Mouse (Mus musculus) CH12.LX (cell line): Measurements from ENCODE around the gene Pdzd2. TPM values are rescaled to one million over a fixed set of nuclear protein-coding genes. Genes with fewer than 3 reads are reported as not detected.

ENCODE experiments used
- DNase-seq: peaks from one replicate; pipeline ENCODE4 v3.0.0-alpha.2; 2013; ENCODE audit errors: extremely low read depth
- H3K27ac ChIP-seq: 2 replicates; pipeline ENCODE4 v1.5.1; 2012; ENCODE audit warnings: low read depth, mild to moderate bottlenecking, control low read depth, moderate library complexity; ENCODE audit not compliant: insufficient read depth
- H3K27me3 ChIP-seq: replicated peaks from 2 replicates; pipeline ENCODE3; 2012; ENCODE audit warnings: inconsistent platforms
- H3K36me3 ChIP-seq, 2 experiments: replicated peaks in 1 of 2; 2 replicates each; pipeline versions ENCODE3 to v1.6.1; 2012; ENCODE audit warnings: inconsistent platforms in 1 of 2, low read length in 1 of 2, mild to moderate bottlenecking in 1 of 2, mixed read lengths in 1 of 2, moderate library complexity in 1 of 2; ENCODE audit not compliant: control insufficient read depth in 1 of 2, insufficient read depth in 1 of 2
- H3K4me1 ChIP-seq, 2 experiments: 2 replicates each; pipeline ENCODE4 v1.6.1; 2012; ENCODE audit warnings: inconsistent platforms in 1 of 2, moderate library complexity in 1 of 2; ENCODE audit not compliant: insufficient read depth in 2 of 2, control insufficient read depth in 1 of 2
- H3K4me2 ChIP-seq: 2 replicates; pipeline ENCODE4 v1.6.1; 2012; ENCODE audit warnings: low read depth, mild to moderate bottlenecking, control low read depth; ENCODE audit not compliant: poor library complexity, insufficient read depth, severe bottlenecking
- H3K4me3 ChIP-seq, 3 experiments: fragments of 150-350 bp in 1 of 3; sonication (generic) in 1 of 3; replicated peaks in 1 of 3; 2 replicates each; pipeline versions ENCODE3 to v1.5.1; 2011 to 2012; ENCODE audit warnings: low read depth in 2 of 3, low read length in 2 of 3, mild to moderate bottlenecking in 2 of 3, moderate library complexity in 2 of 3, control low read depth in 1 of 3, improper control_type of control experiment in 1 of 3, inconsistent platforms in 1 of 3, mixed read lengths in 1 of 3; ENCODE audit not compliant: poor library complexity in 1 of 3
- H3K79me2 ChIP-seq: replicated peaks from 2 replicates; pipeline ENCODE4 v1.6.1; 2012; ENCODE audit warnings: mild to moderate bottlenecking, moderate library complexity; ENCODE audit not compliant: control insufficient read depth, poor library complexity, insufficient read depth, severe bottlenecking; ENCODE audit errors: extremely low read depth
- H3K9ac ChIP-seq: 2 replicates; pipeline ENCODE4 v1.6.1; 2012; ENCODE audit warnings: low read depth, mild to moderate bottlenecking, control low read depth, moderate library complexity; ENCODE audit not compliant: insufficient read depth
- H3K9me3 ChIP-seq: replicated peaks from 2 replicates; pipeline ENCODE3; 2012; ENCODE audit warnings: low read length, inconsistent platforms, mixed read lengths
- BHLHE40 ChIP-seq: IDR thresholded peaks from 2 replicates; pipeline ENCODE4 v1.6.1; 2011; ENCODE audit warnings: mild to moderate bottlenecking, low read depth, low read length, improper control_type of control experiment
- CHD2 ChIP-seq: IDR thresholded peaks from 2 replicates; pipeline ENCODE4 v1.6.1; 2011; ENCODE audit warnings: low read length, improper control_type of control experiment
- ELF1 ChIP-seq: IDR thresholded peaks from 2 replicates; pipeline ENCODE4 v1.6.1; 2014; ENCODE audit warnings: low read depth, mild to moderate bottlenecking, inconsistent platforms, low read length, improper control_type of control experiment
- EP300 ChIP-seq: IDR thresholded peaks from 2 replicates; pipeline ENCODE4 v1.6.1; 2011; ENCODE audit warnings: low read length, improper control_type of control experiment
- ETS1 ChIP-seq: conservative IDR thresholded peaks from 2 replicates; pipeline ENCODE4 v1.6.1; 2012; ENCODE audit warnings: low read depth, mild to moderate bottlenecking, inconsistent platforms, low read length, improper control_type of control experiment, moderate library complexity
- HCFC1 ChIP-seq: IDR thresholded peaks from 2 replicates; pipeline ENCODE4 v1.6.1; 2012; ENCODE audit warnings: low read depth, mild to moderate bottlenecking, inconsistent platforms, low read length, improper control_type of control experiment
- JUND ChIP-seq: conservative IDR thresholded peaks from 2 replicates; pipeline ENCODE4 v1.6.1; 2011; ENCODE audit warnings: low read depth, low read length, improper control_type of control experiment
- KAT2A ChIP-seq: IDR thresholded peaks from 2 replicates; pipeline ENCODE4 v1.6.1; 2012; ENCODE audit warnings: low read length, improper control_type of control experiment, inconsistent platforms; ENCODE audit not compliant: insufficient replicate concordance
- MAX ChIP-seq: IDR thresholded peaks from 2 replicates; pipeline ENCODE4 v1.6.1; 2011; ENCODE audit warnings: low read length, improper control_type of control experiment
- MAZ ChIP-seq: IDR thresholded peaks from 2 replicates; pipeline ENCODE4 v1.6.1; 2012; ENCODE audit warnings: low read depth, mild to moderate bottlenecking, inconsistent platforms, low read length, improper control_type of control experiment, moderate library complexity
- MEF2A ChIP-seq: IDR thresholded peaks from 2 replicates; pipeline ENCODE4 v1.6.1; 2014; ENCODE audit warnings: low read depth, mild to moderate bottlenecking, inconsistent platforms, low read length, improper control_type of control experiment, borderline replicate concordance
- MYC ChIP-seq: IDR thresholded peaks from 2 replicates; pipeline ENCODE4 v1.6.1; 2011; ENCODE audit warnings: low read depth, mild to moderate bottlenecking, improper control_type of control experiment, low read length
- NELFE ChIP-seq: IDR thresholded peaks from 2 replicates; pipeline ENCODE4 v1.6.1; 2011; ENCODE audit warnings: low read depth, low read length, improper control_type of control experiment
- NRF1 ChIP-seq: IDR thresholded peaks from 2 replicates; pipeline ENCODE4 v1.6.1; 2014; ENCODE audit warnings: low read depth, mild to moderate bottlenecking, inconsistent platforms, low read length, improper control_type of control experiment, moderate library complexity
- PAX5 ChIP-seq: IDR thresholded peaks from 2 replicates; pipeline ENCODE4 v1.6.1; 2012; ENCODE audit warnings: low read length, inconsistent platforms, mixed read lengths
- POLR2A ChIP-seq: IDR thresholded peaks from 2 replicates; pipeline ENCODE4 v1.6.1; 2011; ENCODE audit warnings: low read depth, mild to moderate bottlenecking, improper control_type of control experiment, low read length
- POLR2AphosphoS2 ChIP-seq: IDR thresholded peaks from 2 replicates; pipeline ENCODE4 v1.6.1; 2011; ENCODE audit warnings: low read depth, low read length, improper control_type of control experiment
- RAD21 ChIP-seq: IDR thresholded peaks from 2 replicates; pipeline ENCODE4 v1.6.1; 2011; ENCODE audit warnings: low read depth, mild to moderate bottlenecking, low read length, improper control_type of control experiment, moderate library complexity
- RCOR1 ChIP-seq: conservative IDR thresholded peaks from 2 replicates; pipeline ENCODE4 v1.6.1; 2012; ENCODE audit warnings: low read depth, mild to moderate bottlenecking, inconsistent platforms, low read length, improper control_type of control experiment
- SIN3A ChIP-seq: IDR thresholded peaks from 2 replicates; pipeline ENCODE4 v1.6.1; 2012; ENCODE audit warnings: low read length, improper control_type of control experiment, inconsistent platforms
- SMC3 ChIP-seq: IDR thresholded peaks from 2 replicates; pipeline ENCODE4 v1.6.1; 2011; ENCODE audit warnings: low read depth, low read length, improper control_type of control experiment
- TBP ChIP-seq: conservative IDR thresholded peaks from 2 replicates; pipeline ENCODE4 v1.6.1; 2011; ENCODE audit warnings: low read depth, low read length, improper control_type of control experiment
- TCF12 ChIP-seq: IDR thresholded peaks from 2 replicates; pipeline ENCODE4 v1.6.1; 2014; ENCODE audit warnings: low read depth, mild to moderate bottlenecking, inconsistent platforms, low read length, improper control_type of control experiment
- UBTF ChIP-seq: IDR thresholded peaks from 2 replicates; pipeline ENCODE4 v1.6.1; 2012; ENCODE audit warnings: low read depth, mild to moderate bottlenecking, inconsistent platforms, low read length, improper control_type of control experiment, moderate library complexity
- ZC3H11A ChIP-seq: IDR thresholded peaks from 2 replicates; pipeline ENCODE4 v1.6.1; 2012; ENCODE audit warnings: low read depth, mild to moderate bottlenecking, inconsistent platforms, low read length, improper control_type of control experiment
- ZKSCAN1 ChIP-seq: IDR thresholded peaks from 2 replicates; pipeline ENCODE4 v1.6.1; 2012; ENCODE audit warnings: low read depth, inconsistent platforms, low read length, improper control_type of control experiment, borderline replicate concordance
- ZMIZ1 ChIP-seq: IDR thresholded peaks from 2 replicates; pipeline ENCODE4 v1.6.1; 2012; ENCODE audit warnings: low read depth, mild to moderate bottlenecking, inconsistent platforms, low read length, improper control_type of control experiment
- dilution Hi-C: fragments of 300-500 bp; cut with MboI; formaldehyde crosslinking; loops from 2 replicates; pipeline ENCODE4 v1.14.3; 2020; ENCODE audit warnings: low sequenced_read_pairs; ENCODE audit not compliant: extremely low pct_unique_long_range_greater_than_20kb, extremely low pct_ligation_motif_present
- in situ Hi-C: fragments of 300-500 bp; cut with MboI; formaldehyde crosslinking; loops from 3 replicates; pipeline ENCODE4 v1.14.3; 2019; ENCODE audit warnings: low sequenced_read_pairs, low pct_ligation_motif_present, low pct_unique_long_range_greater_than_20kb, mixed read lengths
- polyA plus RNA-seq: library from polyadenylated mRNA; unstranded; fragments of >175 nt; gene quantifications from 2 replicates; pipeline ENCODE4 v1.2.1, GENCODE M21; 2012; ENCODE audit warnings: low read depth; ENCODE audit not compliant: insufficient read length
- total RNA-seq, 2 experiments: library from RNA; depleted of rRNA; stranded (reverse); fragments of 300-350 nt in 1 of 2; fragments of >200 nt in 1 of 2; gene quantifications; 2 replicates each; pipeline ENCODE4 v1.2.3; 2012 to 2014

The Pdzd2 gene
- total and polyA plus RNA-seq, 3 experiments: 0.04 to 0.24 (median 0.17) TPM

- TF ChIP-seq ZMIZ1: no peak
- TF ChIP-seq MEF2A: no peak
- TF ChIP-seq MAZ: no peak
- no peak for TF ChIP-seq KAT2A
- TF ChIP-seq ZC3H11A: no peak
- TF ChIP-seq ZKSCAN1: no peak
- no peak for TF ChIP-seq MYC
- TF ChIP-seq NRF1: no peak
- TF ChIP-seq UBTF: no peak
- TF ChIP-seq EP300: no peak
- no peak for TF ChIP-seq ELF1
- TF ChIP-seq RCOR1: no peak
- TF ChIP-seq JUND: no peak
- TF ChIP-seq PAX5: no peak
- TF ChIP-seq HCFC1: no peak
- no peak for TF ChIP-seq MAX
- no peak for TF ChIP-seq TBP
- TF ChIP-seq TCF12: no peak
- TF ChIP-seq, all 38 proteins: peak for 0
- H3K4me1 ChIP-seq: peaks cover 5 to 11% of the 10 kb centered on the region in 2 experiments
- H3K27me3 ChIP-seq: no peaks in the 10 kb centered on the region
- no peak overlapping the region for H3K4me2 ChIP-seq
- in situ Hi-C loops (no loop called here), dilution Hi-C loops (no loop called here)
- no peaks in the 10 kb centered on the region for H3K36me3 ChIP-seq
- no peak overlapping the region for H3K9ac ChIP-seq
- H3K9me3 ChIP-seq: no peaks in the 10 kb centered on the region
- H3K27ac ChIP-seq: no peak overlapping the region
- no peak overlapping the region for H3K4me3 ChIP-seq
- H3K79me2 ChIP-seq: no peaks in the 10 kb centered on the region
- DNase-seq: no peak
Measured at GRCm38 (mm10) chr15:12770958-12771357, 31.2 kb upstream of the Pdzd2 start.

- in situ Hi-C loops (no loop called here), dilution Hi-C loops (no loop called here)
- Histone ChIP-seq H3K36me3 (no peaks in the 10 kb centered on the region), H3K9me3 (no peaks in the 10 kb centered on the region), H3K4me2 (no peak overlapping the region), H3K4me3 (no peak overlapping the region), H3K79me2 (no peaks in the 10 kb centered on the region), H3K9ac (no peak overlapping the region), H3K27ac (no peak overlapping the region), H3K27me3 (no peaks in the 10 kb centered on the region), H3K4me1 (no peaks in the 10 kb centered on the region)
- TF ChIP-seq ELF1 (no peak), ETS1 (no peak), POLR2AphosphoS2 (no peak), MEF2A (no peak), SIN3A (no peak), POLR2A (no peak), SMC3 (no peak), JUND (no peak), CHD2 (no peak), ZC3H11A (no peak), UBTF (no peak), RAD21 (no peak), KAT2A (no peak), NRF1 (no peak), MYC (no peak), NELFE (no peak), ZKSCAN1 (no peak), BHLHE40 (no peak)
- no peak for DNase-seq
Measured at GRCm38 (mm10) chr15:12766848-12767247, 27.1 kb upstream of the Pdzd2 start.
